Mouse (Mus musculus): ENCODE measurements around the gene Rasl12. TPM values are rescaled to one million over a fixed set of nuclear protein-coding genes. Genes with fewer than 3 reads are reported as not detected.
A peak's percentile ranks its signal among the peaks of the same experiment; 100 is the strongest.

Gene Rasl12
- polyA plus RNA-seq, 2 experiments: 0.04 to 0.12 TPM

- Histone ChIP-seq H3K9me3 (ENCODE audit: control insufficient read depth, low read length) (no peaks in the 10 kb centered on the region), H3K27ac (no peak overlapping the region), H3K4me1 (replicated peaks; ENCODE audit: control insufficient read depth in 2 of 2, insufficient read depth in 2 of 2, low read length in 1 of 2) (no peaks in the 10 kb centered on the region), H3K27me3 (ENCODE audit: control insufficient read depth, insufficient read depth, low read length) (no peaks in the 10 kb centered on the region), H3K4me3 (ENCODE audit: insufficient read depth in 1 of 2, low read depth in 2 of 2, low read length in 2 of 2) (no peak overlapping the region), H3K36me3 (replicated peaks; ENCODE audit: control insufficient read depth, insufficient read depth, low read depth) (no peaks in the 10 kb centered on the region), H3K9ac (replicated peaks) (no peak overlapping the region), H3K4me2 (ENCODE audit: low read depth) (no peak overlapping the region)
- ATAC-seq (ENCODE audit: insufficient read depth): no peak
- no peak for DNase-seq (ENCODE audit: low read depth in 3 of 3, low spot score in 3 of 3)
- TF ChIP-seq CTCF (IDR thresholded peaks at IDR 0.05; ENCODE audit: low read depth) (no peak), EP300 (IDR thresholded peaks at IDR 0.05; ENCODE audit: low read depth) (no peak)
- 44% methylated on average over 3 of the region's 3 CpGs for WGBS (ENCODE audit: insufficient replicate concordance)
These were observed 13.0 kb downstream of the Rasl12 start for GRCm38 (mm10) chr9:65411326-65411725.

GRCm38 (mm10) chr9:65417738-65418137 is 19.4 kb downstream of the Rasl12 start:
- 51% methylated on average over 3 of the region's 3 CpGs for WGBS (ENCODE audit: insufficient replicate concordance)
- no peak for DNase-seq (ENCODE audit: low read depth in 3 of 3, low spot score in 3 of 3)

GRCm38 (mm10) chr9:65419633-65420032 is 21.3 kb downstream of the Rasl12 start:
- no peak overlapping the region for H3K27ac ChIP-seq
- no peak overlapping the region for H3K9ac ChIP-seq (replicated peaks)
- DNase-seq (ENCODE audit: low read depth in 3 of 3, low spot score in 3 of 3) (no peak), ATAC-seq (ENCODE audit: insufficient read depth) (no peak)
- 52% methylated on average over 3 of the region's 3 CpGs for WGBS (ENCODE audit: insufficient replicate concordance)
- no peaks in the 10 kb centered on the region for H3K36me3 ChIP-seq (replicated peaks; ENCODE audit: control insufficient read depth, insufficient read depth, low read depth)
- H3K4me2 ChIP-seq (ENCODE audit: low read depth): no peak overlapping the region
- H3K27me3 ChIP-seq (ENCODE audit: control insufficient read depth, insufficient read depth, low read length): no peaks in the 10 kb centered on the region
- no peak overlapping the region for H3K4me3 ChIP-seq (ENCODE audit: insufficient read depth in 1 of 2, low read depth in 2 of 2, low read length in 2 of 2)
- 0 out of 2 replicates have a peak, but pooled peaks have one; percentile 15 for TF ChIP-seq CTCF (IDR thresholded peaks at IDR 0.05; ENCODE audit: low read depth)
- no peak for TF ChIP-seq EP300 (IDR thresholded peaks at IDR 0.05; ENCODE audit: low read depth)
- no peaks in the 10 kb centered on the region for H3K4me1 ChIP-seq (replicated peaks; ENCODE audit: control insufficient read depth in 2 of 2, insufficient read depth in 2 of 2, low read length in 1 of 2)
- H3K9me3 ChIP-seq (ENCODE audit: control insufficient read depth, low read length): no peaks in the 10 kb centered on the region

More at GRCm38 (mm10) chr9:65417738-65418137, 19.4 kb downstream of the Rasl12 start:
- no peak overlapping the region for H3K4me2 ChIP-seq (ENCODE audit: low read depth)
- no peaks in the 10 kb centered on the region for H3K4me1 ChIP-seq (replicated peaks; ENCODE audit: control insufficient read depth in 2 of 2, insufficient read depth in 2 of 2, low read length in 1 of 2)
- H3K36me3 ChIP-seq (replicated peaks; ENCODE audit: control insufficient read depth, insufficient read depth, low read depth): no peaks in the 10 kb centered on the region
- no peak overlapping the region for H3K9ac ChIP-seq (replicated peaks)
- H3K27ac ChIP-seq: no peak overlapping the region
- H3K9me3 ChIP-seq (ENCODE audit: control insufficient read depth, low read length): no peaks in the 10 kb centered on the region
- no peak for TF ChIP-seq CTCF (IDR thresholded peaks at IDR 0.05; ENCODE audit: low read depth)
- no peak for TF ChIP-seq EP300 (IDR thresholded peaks at IDR 0.05; ENCODE audit: low read depth)
- H3K4me3 ChIP-seq (ENCODE audit: insufficient read depth in 1 of 2, low read depth in 2 of 2, low read length in 2 of 2): no peak overlapping the region
- ATAC-seq (ENCODE audit: insufficient read depth): no peak
- H3K27me3 ChIP-seq (ENCODE audit: control insufficient read depth, insufficient read depth, low read length): no peaks in the 10 kb centered on the region

GRCm38 (mm10) chr9:65422760-65423501 is 24.6 kb downstream of the Rasl12 start, which contains the start of gene Slc51b:
Gene Slc51b, minus strand, starts transcription at chr9:65422955.
- H3K36me3 ChIP-seq (replicated peaks; ENCODE audit: control insufficient read depth, insufficient read depth, low read depth): no peaks in the 10 kb centered on the region
- 69% methylated on average over 11 of the region's 11 CpGs for WGBS (ENCODE audit: insufficient replicate concordance)
- H3K27ac ChIP-seq: no peak within 1 kb of the TSS
- no peak within 1 kb of the TSS for H3K9ac ChIP-seq (replicated peaks)
- H3K4me2 ChIP-seq (ENCODE audit: low read depth): no peak within 1 kb of the TSS
- TF ChIP-seq CTCF (IDR thresholded peaks at IDR 0.05; ENCODE audit: low read depth) (no peak), EP300 (IDR thresholded peaks at IDR 0.05; ENCODE audit: low read depth) (no peak)
- ATAC-seq (ENCODE audit: insufficient read depth) (no peak), DNase-seq (ENCODE audit: low read depth in 3 of 3, low spot score in 3 of 3) (no peak)
- no peaks in the 10 kb centered on the region for H3K27me3 ChIP-seq (ENCODE audit: control insufficient read depth, insufficient read depth, low read length)
- H3K9me3 ChIP-seq (ENCODE audit: control insufficient read depth, low read length): no peaks in the 10 kb centered on the region
- no peaks in the 10 kb centered on the region for H3K4me1 ChIP-seq (replicated peaks; ENCODE audit: control insufficient read depth in 2 of 2, insufficient read depth in 2 of 2, low read length in 1 of 2)
- H3K4me3 ChIP-seq (ENCODE audit: insufficient read depth in 1 of 2, low read depth in 2 of 2, low read length in 2 of 2): no peak within 1 kb of the TSS

- TF ChIP-seq EP300 (IDR thresholded peaks at IDR 0.05; ENCODE audit: low read depth): no peak
- TF ChIP-seq CTCF (IDR thresholded peaks at IDR 0.05; ENCODE audit: low read depth): no peak
- Histone ChIP-seq H3K4me3 (ENCODE audit: insufficient read depth in 1 of 2, low read depth in 2 of 2, low read length in 2 of 2) (no peak overlapping the region), H3K36me3 (replicated peaks; ENCODE audit: control insufficient read depth, insufficient read depth, low read depth) (no peaks in the 10 kb centered on the region), H3K27me3 (ENCODE audit: control insufficient read depth, insufficient read depth, low read length) (no peaks in the 10 kb centered on the region), H3K9me3 (ENCODE audit: control insufficient read depth, low read length) (no peaks in the 10 kb centered on the region), H3K9ac (replicated peaks) (no peak overlapping the region), H3K27ac (no peak overlapping the region), H3K4me2 (ENCODE audit: low read depth) (no peak overlapping the region), H3K4me1 (replicated peaks; ENCODE audit: control insufficient read depth in 2 of 2, insufficient read depth in 2 of 2, low read length in 1 of 2) (no peaks in the 10 kb centered on the region)
- 17% methylated on average over 3 of the region's 3 CpGs for WGBS (ENCODE audit: insufficient replicate concordance)
- no peak for DNase-seq (ENCODE audit: low read depth in 3 of 3, low spot score in 3 of 3)
- ATAC-seq (ENCODE audit: insufficient read depth): no peak
These were observed 26.1 kb downstream of the Rasl12 start for GRCm38 (mm10) chr9:65424393-65424792.
